Mouse (Mus musculus): ENCODE results near the gene D11Wsu47e.
A peak's percentile ranks its signal among the peaks of the same experiment; 100 is the strongest.

D11Wsu47e gene

DNA sequence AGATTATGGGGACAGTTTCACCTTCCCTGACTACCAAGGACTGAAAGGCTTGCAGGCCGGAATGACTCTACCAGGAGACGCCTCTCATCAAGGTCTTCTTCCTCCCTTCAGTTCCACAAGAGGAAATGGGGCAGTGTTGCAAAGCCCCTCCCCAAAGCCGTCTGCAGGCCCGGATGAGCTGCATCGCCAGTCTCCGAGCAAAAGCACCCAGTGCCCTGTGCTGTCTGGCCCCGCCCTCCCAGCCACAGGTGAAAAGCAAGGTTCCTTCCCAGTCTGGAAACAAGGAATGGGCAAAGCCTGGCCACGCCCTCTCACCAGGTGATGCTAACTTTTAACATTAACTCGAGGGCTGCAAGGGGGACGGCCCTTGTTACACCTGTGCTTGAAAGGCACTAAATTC is 17.6 kb upstream of the D11Wsu47e start:
- DNase-seq, result no peak

DNA sequence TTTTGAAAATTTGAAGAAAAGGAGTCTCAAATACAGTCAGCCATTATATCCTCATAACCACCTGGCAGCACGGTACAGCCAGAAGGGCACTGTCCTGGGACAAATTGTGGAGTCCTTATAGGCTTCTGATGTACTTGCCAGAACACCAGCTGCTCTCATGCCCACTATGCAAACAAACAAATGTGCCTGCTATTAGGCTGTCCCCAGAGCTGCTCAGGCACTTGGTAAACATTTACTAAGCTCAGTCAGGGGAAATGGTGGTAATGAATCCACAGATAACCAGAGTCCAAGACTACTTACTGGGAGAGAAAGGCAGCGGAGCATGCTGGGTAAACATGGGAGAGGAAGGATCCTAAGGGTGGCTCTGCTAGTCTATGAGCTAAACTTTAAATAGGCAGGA is 17.1 kb upstream of the D11Wsu47e start:
- DNase-seq, result no peak

DNA sequence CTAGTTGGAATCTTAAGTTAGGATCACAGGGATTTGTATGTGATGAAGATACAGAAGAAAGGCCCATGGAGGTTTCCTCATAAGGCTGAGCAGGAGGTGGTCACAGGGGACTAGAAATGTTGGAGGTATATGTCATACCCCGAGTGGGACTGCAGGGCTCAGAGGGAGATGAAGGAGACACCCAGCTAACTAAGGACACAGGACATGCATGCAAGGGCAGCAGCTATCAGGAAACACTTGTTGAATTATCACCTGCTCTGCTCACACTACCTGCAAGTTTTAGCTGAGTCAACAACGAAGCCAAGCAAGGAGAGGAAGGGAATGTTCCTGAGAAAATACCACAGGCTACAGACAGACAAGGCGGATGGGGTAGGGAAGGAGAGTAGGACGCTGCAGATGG is 16.5 kb upstream of the D11Wsu47e start:
- DNase-seq, result no peak

DNA sequence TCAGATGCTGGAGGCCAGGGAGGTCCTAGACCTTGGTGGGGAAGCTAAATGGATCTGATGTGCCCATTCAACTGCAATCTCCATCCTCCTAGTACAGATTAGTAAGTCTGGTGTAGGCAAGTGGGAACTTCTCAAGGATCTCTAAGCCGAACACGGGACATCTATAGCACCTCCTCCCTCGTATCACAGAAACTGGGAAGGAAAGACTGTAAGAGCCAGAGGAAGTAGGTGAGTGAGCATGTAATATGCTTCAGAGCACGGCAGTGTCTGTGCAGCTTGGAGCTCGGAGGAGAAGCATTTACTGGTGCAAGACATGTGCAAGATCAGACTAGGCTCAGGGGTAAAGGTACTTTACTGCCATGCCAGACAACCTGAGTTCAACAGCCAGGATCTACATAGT is 15.4 kb upstream of the D11Wsu47e start:
- DNase-seq, result no peak

DNA sequence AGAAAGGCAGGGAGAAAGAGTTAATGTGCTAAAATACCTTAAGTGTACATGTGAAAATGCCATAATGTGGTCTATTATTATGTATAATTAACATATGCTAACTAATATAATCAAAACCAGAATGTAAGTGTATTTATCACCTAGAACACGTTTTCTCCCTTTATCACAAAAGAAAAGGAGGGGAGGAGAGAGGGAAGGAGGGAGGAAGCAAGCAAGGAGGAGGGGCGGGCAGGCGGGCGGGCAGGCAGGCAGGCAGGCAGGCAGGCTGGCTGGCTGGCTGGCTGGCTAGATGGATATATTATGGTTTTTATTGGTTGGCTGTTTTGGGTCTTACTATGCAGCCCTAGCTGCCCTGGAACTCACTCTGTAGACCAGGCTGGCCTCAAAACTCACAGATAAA is 14.5 kb upstream of the D11Wsu47e start:
- no peak for DNase-seq

DNA sequence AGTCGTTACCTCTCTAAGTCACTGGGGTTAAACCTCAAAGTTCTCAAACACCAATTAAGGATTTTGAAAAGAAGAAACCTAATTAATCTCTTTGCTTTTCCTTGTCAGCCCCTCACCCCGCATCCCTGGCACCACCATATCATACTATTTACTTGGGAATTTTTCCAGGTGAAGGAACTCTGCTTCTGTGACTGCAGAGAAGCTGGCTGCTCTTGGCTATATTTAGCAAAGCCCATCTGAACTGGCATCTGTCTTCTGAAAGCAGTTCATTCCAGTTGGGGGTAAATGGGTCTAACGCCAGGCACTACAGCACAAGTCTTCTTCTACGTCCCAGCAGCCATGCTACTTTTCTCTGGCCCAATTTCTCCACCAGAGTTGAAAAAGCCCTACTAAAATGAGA is 10.6 kb upstream of the D11Wsu47e start:
- no peak for DNase-seq

DNA sequence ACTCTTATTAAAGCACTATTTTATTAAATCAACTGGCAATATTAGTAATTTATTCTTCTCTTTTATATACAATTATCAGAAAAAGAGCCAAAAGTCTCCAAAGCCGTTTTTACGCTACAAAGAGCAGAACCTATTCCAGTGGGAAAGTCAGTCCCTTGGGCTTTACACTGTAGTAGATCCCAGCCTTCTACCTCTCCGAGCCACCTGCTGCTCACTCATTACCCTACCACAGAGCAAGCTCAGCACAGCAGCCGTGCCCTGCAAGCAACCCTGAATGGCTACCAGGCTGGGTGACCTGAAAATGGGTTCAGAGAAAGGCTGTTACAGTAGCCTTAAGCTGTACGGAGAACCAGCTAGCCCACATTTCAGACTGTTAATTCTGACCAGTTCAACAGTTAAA is 9.6 kb upstream of the D11Wsu47e start:
- DNase-seq, result no peak

DNA sequence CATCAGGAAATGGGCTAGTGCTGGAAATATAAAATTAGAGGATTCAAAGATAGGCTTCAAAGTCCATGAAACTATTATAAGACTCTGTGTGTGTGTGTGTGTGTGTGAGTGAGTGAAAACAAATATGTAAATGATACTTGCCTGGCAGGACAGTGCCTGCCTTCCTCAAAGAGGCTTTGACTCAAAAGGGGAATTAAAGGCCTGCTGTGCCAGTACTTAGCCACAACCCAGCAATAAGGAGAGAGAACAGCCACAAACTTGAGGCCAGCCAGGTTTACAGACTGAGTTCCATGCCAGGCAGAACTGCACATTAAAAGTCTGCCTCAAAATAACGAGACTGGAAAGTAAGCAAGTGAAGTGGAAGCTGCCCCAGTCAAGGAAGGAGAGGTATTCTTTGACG is 7.4 kb upstream of the D11Wsu47e start:
- DNase-seq, result no peak

DNA sequence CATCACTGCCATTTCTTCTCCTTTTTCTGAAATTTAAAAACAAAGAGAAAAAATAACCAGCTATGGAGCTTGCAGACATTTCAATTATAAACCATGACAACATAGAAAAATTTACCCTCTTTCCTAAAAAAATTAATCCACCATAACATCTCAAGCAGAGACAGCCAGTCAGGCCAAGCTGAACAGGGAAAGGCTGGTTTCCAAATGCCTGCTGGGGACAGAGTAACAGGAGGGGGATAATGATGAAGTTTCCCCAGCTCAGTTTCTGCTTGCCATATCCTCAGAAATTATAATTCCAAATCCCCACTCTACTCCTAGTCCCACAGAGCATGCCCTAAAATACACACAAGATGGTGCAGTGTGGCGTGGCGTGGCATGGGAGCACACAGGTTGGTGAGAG is 6.8 kb upstream of the D11Wsu47e start:
- no peak for DNase-seq

DNA sequence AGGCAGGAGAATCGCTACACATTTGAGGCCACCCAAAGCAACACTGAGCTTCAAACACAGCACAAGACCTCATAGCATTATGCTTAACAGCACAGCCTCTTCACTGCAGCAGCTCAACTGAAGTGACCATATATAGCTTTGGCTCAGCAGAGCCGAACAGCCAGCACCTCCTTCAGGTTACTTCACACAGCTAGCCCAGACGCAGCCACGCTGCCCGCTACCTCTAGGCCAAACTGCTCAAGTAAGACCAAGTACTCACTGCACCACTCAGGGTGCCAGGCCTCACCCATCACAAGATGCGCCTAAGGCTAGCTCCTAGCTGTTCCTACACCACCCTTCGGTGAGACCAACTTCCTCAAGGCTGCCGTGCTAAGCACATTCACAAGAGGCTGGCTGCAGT is 5.8 kb upstream of the D11Wsu47e start:
- DNase-seq, result no peak

DNA sequence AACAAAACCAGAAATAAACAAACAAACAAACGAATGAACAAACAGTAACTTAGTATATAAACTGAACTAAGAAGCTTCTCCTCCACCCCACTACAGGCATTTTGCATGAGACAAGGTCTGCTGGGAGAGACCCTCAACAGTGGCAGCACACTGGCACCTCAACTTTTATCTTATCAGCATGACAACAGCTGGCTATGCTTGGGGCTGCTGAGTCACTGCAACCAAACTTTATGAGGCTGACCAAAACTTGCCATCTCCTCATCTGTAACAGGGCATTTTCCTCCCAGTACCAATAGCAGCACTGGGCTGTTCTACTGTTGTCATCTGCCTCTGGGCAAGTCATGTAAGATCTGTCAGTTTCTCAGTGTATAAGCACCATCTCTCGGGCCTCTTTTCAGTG is 3.3 kb upstream of the D11Wsu47e start:
- DNase-seq, result no peak

DNA sequence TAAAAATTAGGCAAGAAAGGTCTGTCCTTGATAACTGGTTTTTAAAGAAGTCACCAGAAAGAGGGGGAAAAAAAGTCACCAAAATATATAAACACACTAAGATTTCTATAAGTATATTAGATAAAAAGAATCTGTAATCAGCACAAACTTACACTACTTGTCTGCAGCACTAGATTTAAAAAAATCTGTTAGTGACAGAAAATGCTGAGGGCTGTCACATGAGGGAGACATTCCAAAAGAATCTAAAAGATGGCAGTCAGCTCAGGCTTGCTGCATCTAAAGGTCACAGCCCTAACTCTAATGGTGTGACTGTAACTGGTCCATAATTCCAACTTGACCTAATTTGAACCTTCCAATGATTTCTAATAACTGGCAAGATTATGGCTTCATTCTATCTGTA is 2.2 kb upstream of the D11Wsu47e start:
- DNase-seq, result no peak

DNA sequence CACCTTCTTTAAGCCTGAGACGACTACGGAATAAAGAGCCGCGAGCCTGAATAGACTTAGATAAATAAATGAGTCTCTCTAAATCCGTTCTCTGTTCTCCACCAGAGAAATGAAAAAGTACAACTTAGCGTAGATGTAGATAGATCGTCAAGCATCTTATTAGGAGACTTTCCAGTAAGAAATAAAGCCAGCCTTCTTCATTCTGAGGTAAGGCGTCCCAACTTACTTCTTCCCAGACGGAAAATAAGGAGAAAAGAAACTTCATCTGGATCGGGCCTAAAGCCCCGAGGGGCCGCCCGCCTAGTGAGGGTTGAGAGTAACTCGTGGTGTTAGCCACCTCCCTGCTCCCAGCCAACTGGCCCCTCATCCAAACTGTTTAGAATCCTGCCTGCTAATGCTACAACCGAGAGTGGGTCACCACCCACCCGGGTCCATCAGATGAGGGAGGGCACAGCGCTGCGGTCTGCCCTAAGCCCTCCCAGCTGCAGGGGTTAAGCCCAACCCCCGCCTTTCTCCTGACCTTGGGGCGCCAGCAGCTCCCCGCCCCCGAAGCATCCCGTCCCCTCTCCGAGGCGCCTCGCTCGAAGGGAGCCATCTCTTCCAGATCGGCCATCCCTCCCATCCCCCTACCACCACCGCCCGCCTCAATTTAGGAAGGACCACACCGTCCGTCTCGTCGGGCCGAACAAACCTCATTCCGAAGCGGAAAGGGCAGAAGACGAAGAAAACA is 1.1 kb upstream of the D11Wsu47e start:
- DNase-seq, result peak; percentile 39 to 40

DNA sequence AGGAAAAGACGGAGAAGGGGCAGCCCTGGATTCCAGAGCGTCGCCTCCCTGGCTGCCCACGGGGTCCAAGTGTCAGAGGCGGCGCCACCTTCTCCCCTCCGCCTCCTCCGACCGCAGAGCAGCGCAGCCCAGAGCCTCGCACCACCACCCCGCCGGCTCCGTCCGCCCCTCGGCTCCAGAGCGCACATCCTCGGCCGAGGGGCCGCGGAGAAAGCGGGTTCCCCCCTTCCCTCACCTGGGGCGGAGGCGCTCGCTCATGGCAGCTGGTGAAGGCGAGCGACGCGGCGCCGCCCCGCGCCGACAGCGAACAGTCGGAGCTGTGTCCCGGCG is 620 bp upstream of the D11Wsu47e start:
- no peak for DNase-seq

DNA sequence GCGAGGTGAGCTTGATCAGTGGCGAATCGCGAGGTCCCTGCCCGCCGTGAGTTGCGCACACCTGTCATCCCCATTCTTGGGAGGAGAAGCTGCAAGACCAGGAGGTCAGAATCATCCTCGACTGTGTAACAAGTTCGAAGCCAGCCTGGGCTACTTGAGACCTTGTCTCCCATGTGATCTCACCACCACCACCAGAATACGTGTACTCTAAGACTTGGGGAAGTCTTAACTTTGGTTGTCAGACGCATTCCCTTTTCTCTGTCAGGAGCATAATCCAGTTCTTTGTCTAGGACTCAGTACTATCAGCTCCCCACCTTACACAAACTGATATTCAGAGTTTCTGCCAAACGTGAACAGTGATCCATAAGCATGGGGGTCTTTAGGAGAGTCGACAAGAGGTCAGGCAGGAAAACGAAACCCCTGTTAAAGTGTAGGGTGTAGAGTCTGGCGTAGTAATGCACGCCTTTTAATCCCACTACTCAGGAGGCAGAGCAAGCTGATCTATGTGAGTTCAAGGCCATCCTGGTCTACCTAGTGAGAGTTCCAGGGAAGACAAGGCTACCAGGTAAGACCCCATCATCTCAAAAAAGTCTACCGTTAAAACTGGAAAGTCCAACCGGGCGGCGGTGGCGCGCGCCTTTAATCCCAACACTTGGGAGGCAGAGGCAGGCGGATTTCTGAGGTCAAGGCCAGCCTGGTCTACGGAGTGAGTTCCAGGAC is 655 bp downstream of the D11Wsu47e start:
- DNase-seq, result no peak

DNA sequence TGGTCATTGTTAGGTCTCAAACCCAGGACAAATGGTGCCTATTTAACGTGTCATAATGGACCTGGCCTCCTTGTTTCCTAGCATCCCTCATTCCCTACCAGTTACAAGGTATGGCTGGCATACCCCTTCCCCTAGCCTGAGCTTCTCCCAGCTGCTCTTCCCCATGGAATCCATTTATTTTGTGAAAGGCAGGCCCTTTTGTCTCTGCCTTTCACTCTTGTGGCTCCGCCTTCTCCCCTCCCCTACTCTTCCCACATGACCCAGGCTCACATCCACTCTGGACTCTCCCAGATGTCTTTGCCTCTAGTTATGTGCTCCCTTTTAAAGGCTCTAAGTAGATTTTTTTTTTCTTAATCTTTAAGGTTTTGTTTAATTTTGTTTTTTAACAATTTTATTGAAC is 2.8 kb downstream of the D11Wsu47e start:
- no peak for DNase-seq

DNA sequence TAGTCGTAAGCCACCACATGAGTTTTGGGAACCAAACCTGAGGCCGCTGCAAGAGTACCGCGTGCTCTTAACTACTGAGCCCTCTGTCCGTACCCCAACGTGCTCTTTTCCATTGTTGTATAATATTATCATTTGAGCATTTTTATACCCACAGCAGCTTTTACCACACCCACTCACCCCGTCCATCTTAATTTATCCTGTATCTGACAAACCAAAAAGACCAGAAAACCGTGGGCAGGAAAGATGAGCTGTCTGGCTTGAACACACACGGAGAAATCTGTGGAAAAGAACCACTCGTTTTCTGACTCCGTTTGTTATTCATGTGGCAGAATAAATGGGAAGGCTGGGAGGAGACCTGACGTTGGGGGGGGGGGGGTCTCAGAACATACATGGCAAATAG is 6.3 kb downstream of the D11Wsu47e start:
- DNase-seq, result no peak

DNA sequence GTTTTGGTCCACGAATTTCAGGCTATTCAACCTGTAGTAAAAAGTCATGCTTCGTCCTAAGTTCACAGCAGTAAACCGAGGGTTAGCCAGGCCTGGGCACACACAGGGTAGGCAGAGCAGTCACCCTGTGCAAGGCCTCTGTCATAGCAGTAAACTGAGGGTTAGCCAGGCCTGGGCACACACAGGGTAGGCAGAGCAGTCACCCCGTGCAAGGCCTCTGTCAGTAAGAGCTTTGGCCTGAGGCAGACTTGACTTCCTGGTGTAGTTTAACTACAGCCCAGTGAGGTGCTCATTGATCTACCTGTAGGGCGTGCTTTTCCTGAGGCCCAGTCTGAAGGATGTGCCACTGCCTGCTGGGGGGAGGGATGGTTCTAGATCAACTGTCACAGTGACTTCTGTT is 7.1 kb downstream of the D11Wsu47e start:
- DNase-seq, result no peak

DNA sequence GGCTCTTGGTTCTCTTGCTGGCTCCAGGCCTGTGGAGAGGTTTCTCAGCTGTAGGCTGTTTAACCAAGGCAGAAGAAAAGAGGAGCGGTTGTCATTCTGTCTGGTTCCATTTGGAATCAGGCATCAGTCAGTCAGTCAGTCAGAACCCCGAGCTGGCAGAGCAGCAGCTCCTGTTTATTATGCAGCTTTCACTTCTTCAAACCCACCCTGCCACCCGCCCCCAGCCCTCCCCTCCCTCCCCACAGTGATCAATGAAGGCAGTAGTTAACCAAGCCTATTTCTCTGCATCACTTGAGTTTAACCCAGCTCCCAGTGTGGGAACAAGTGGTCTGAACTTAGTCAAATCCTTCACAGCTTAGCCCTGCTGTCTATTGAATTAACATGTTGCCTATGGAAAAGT is 7.6 kb downstream of the D11Wsu47e start:
- no peak for DNase-seq

DNA sequence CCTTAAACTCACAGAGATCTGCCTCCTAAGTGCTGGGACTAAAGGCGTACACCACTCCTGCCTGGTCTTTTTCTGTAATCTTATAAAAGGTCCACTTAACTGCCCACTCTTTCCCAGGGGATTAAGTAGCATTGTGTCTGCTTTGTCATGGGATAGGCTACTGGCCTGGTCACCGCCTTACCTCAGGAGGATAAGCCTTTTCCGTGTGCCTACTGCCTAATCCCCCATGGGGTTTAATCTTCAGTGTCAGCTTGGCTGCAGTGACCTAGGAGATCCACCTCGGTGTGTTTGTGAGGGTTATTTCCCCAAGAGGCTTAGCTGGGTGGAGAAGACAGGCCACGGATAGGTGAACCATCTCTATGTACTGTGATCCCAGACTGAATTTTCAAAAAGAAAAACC is 13.4 kb downstream of the D11Wsu47e start:
- no peak for DNase-seq

DNA sequence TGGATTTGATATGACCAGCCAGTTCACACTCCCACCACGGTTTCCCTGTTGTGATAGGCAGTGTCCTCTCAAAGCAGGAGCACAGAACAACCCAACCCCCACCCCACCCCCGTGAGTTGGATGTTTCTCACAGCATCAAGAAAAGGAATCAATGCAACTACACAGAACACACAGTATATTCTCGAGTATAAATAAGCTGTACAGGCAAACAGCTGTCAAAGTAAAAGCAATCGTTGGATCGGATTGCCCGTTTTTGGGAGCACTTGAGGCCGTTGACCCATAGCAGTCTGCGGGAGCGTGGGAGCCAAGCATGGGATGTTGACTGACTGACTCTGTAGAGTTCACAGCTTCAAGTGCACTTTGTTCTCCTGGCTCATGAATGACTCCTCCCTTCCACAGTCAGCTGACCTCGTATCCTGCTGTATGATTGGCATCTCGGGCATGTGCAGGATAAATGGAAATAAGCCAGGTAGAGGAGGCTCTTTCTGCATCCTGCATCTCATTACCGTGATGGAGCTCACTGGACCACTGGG is 13.9 kb downstream of the D11Wsu47e start:
- no peak for DNase-seq

DNA sequence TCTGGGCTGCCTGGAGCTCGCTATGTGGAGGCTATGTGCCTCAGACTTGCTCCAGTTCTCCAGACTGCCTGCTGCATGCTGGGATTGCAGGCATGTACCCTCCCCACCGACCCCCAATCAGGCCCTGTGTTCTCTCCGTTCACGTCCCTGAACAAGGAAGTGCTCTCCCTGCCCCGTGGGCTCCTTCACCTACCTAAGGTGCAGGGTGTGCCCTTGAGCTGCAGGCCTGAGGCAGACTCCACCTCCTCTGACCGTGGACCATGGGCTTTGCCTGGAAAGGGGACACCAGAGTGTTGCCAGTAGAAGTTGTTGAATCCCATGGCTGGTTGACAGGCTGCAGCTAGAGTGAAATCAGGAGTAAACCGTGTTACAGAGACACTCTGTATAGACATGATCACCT is 15.4 kb downstream of the D11Wsu47e start:
- DNase-seq, result no peak

DNA sequence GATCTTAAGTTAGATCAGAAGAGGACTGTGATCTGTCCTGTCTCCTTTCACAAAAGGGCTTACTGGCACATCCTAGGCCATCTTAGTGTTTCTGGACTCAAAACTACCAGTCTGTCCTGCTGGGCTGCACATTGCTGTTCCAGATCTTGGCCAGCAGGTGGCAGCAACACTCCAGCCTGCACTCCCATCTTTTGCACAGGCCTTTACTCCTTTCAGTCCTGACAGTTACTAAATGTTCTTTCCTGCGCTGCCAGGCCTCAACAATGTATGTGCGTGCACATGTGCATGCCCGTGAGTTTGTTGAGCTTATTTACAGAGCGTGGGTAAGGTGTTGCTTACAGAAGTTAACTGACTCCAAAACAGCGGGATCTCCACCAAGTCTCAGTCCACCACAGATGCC is 19.5 kb downstream of the D11Wsu47e start:
- peak; percentile 72 to 83 for DNase-seq

DNA sequence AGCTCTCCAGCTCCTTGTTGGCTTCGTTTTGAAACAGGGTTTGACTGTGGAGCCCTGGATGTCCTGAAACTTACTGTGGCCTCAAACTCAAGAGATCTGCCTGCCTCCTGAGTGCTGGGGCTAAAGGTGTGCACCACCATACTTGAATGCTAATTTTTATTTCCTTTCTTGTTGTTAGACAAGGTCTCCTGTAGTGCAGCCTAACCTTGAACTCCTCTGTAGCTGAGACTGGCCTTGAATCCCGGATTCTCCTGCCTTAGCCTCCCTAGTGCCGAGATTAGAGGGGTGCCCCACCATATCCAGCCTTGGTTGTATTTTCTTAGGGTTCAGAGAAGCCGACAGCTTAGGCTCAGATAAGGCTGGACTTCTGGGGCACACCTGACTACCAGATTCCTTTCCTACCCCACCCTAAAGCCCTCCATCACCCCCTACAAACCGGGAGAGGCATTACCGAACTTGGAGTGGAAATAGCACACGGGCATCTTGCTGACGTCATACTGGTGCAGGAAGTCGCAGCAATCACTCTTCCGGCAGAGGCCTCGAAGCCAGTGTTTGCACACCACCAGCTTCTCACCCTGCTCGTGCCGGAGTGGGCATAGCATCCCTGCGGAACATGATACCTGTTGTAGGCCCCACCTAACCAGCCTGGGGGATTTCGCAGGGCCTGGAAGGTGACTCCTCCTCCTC is 21.9 kb downstream of the D11Wsu47e start:
- DNase-seq, result no peak

Measured in cerebellum, adult 18-20 months (tissue).